Mouse (Mus musculus) embryonic facial prominence, embryonic 15.5 days (tissue): ENCODE data around the gene Dvl3. TPM values are rescaled to one million over a fixed set of nuclear protein-coding genes. Genes with fewer than 3 reads are reported as not detected.
A peak's percentile ranks its signal among the peaks of the same experiment; 100 is the strongest.

Experiments
- ATAC-seq: fragments of 200-750 bp; cut with Nextera tagmentation; 2 replicates; pipeline ENCODE4 v1.8.0; 2017; ENCODE audit warnings: low read depth, moderate TSS enrichment; ENCODE audit not compliant: insufficient number of reproducible peaks, low FRiP score, low TSS enrichment
- H3K27ac ChIP-seq: fragments of 300-500 bp; sonication (generic); replicated peaks from 2 replicates; pipeline ENCODE4 v1.5.1; 2015; ENCODE audit warnings: mild to moderate bottlenecking, inconsistent platforms
- H3K27me3 ChIP-seq: fragments of 300-500 bp; sonication (generic); 2 replicates; pipeline ENCODE4 v1.6.1; 2015; ENCODE audit warnings: inconsistent platforms
- H3K36me3 ChIP-seq: fragments of 300-500 bp; sonication (generic); 2 replicates; pipeline ENCODE4 v1.6.1; 2015; ENCODE audit warnings: mild to moderate bottlenecking, inconsistent platforms
- H3K4me1 ChIP-seq: fragments of 300-500 bp; sonication (generic); 2 replicates; pipeline ENCODE4 v1.6.1; 2015; ENCODE audit warnings: inconsistent platforms
- H3K4me2 ChIP-seq: fragments of 300-500 bp; sonication (generic); replicated peaks from 2 replicates; pipeline ENCODE4 v1.6.1; 2015; ENCODE audit warnings: mild to moderate bottlenecking, inconsistent platforms
- H3K4me3 ChIP-seq: fragments of 300-500 bp; sonication (generic); replicated peaks from 2 replicates; pipeline ENCODE4 v1.5.1; 2015; ENCODE audit warnings: mild to moderate bottlenecking, inconsistent platforms
- H3K9ac ChIP-seq: fragments of 300-500 bp; sonication (generic); 2 replicates; pipeline ENCODE4 v1.6.1; 2015; ENCODE audit warnings: inconsistent platforms
- H3K9me3 ChIP-seq: fragments of 300-500 bp; sonication (generic); replicated peaks from 2 replicates; pipeline ENCODE4 v1.6.1; 2016; ENCODE audit warnings: inconsistent platforms
- WGBS: fragments of 180-500 bp; shearing (Covaris S2); methylation state at CpG from one replicate; pipeline ENCODE4 v1.1.7; 2015; 5-methylcytosine and 5-hydroxymethylcytosine counted together
- polyA plus RNA-seq: library from polyadenylated mRNA; unstranded; fragments of >200 nt; fragmentation: Nextera tagmentation; extraction: Ambion mirVana; gene quantifications from 2 replicates; pipeline ENCODE4 v1.2.1, GENCODE M21; 2015

The Dvl3 gene
- polyA plus RNA-seq, 1 experiment from 2014 or later = 31.0 TPM

- Histone ChIP-seq H3K9me3 (no peaks in the 10 kb centered on the region), H3K4me2 (peak within 1 kb of the TSS; percentile 78), H3K27ac (peak within 1 kb of the TSS; percentile 83), H3K4me3 (peak within 1 kb of the TSS; percentile 81), H3K4me1 (peaks cover 21% of the 10 kb centered on the region), H3K9ac (peak within 1 kb of the TSS; percentile 83), H3K36me3 (peaks cover 56% of the 10 kb centered on the region), H3K27me3 (no peaks in the 10 kb centered on the region)
- ATAC-seq = peak; percentile 98
- under 1% methylated on average over 56 of the region's 56 CpGs for WGBS
Measured at GRCm38 (mm10) chr16:20548096-20548948, 31.5 kb downstream of the Dvl3 start, which contains the start of gene Abcf3. TSS of gene Abcf3 (plus strand) at chr16:20548577.

- H3K27ac ChIP-seq = no peak overlapping the region
- H3K9ac ChIP-seq = peak overlapping the region; percentile 83
Measured at GRCm38 (mm10) chr16:20549161-20549560, 32.4 kb downstream of the Dvl3 start.

GRCm38 (mm10) chr16:20551691-20552090 is 34.9 kb downstream of the Dvl3 start:
- no peak overlapping the region for H3K4me3 ChIP-seq
- no peak overlapping the region for H3K27ac ChIP-seq
- 94% methylated on average over 5 of the region's 5 CpGs for WGBS
- peaks cover 21% of the 10 kb centered on the region for H3K4me1 ChIP-seq
- no peak overlapping the region for H3K4me2 ChIP-seq
- H3K36me3 ChIP-seq = peaks cover 52% of the 10 kb centered on the region
- H3K27me3 ChIP-seq = no peaks in the 10 kb centered on the region
- H3K9ac ChIP-seq = no peak overlapping the region
- ATAC-seq = no peak
- no peaks in the 10 kb centered on the region for H3K9me3 ChIP-seq

More at GRCm38 (mm10) chr16:20549161-20549560, 32.4 kb downstream of the Dvl3 start:
- peaks cover 21% of the 10 kb centered on the region for H3K4me1 ChIP-seq
- peak overlapping the region; percentile 81 for H3K4me3 ChIP-seq
- no peaks in the 10 kb centered on the region for H3K27me3 ChIP-seq
- H3K36me3 ChIP-seq = peaks cover 57% of the 10 kb centered on the region
- no peak for ATAC-seq
- WGBS = 52% methylated on average over 9 of the region's 9 CpGs
- no peaks in the 10 kb centered on the region for H3K9me3 ChIP-seq
- peak overlapping the region; percentile 78 for H3K4me2 ChIP-seq

- WGBS = 94% methylated on average over 1 of the region's 1 CpGs
- peaks cover 56% of the 10 kb centered on the region for H3K36me3 ChIP-seq
Measured at GRCm38 (mm10) chr16:20552594-20552993, 35.8 kb downstream of the Dvl3 start.

GRCm38 (mm10) chr16:20555000-20555399 is 38.2 kb downstream of the Dvl3 start:
- H3K9ac ChIP-seq = no peak overlapping the region
- 92% methylated on average over 6 of the region's 6 CpGs for WGBS
- H3K4me3 ChIP-seq = no peak overlapping the region
- H3K9me3 ChIP-seq = no peaks in the 10 kb centered on the region
- no peaks in the 10 kb centered on the region for H3K4me1 ChIP-seq
- H3K27ac ChIP-seq = no peak overlapping the region
- H3K4me2 ChIP-seq = no peak overlapping the region
- no peaks in the 10 kb centered on the region for H3K27me3 ChIP-seq
- ATAC-seq = no peak
- H3K36me3 ChIP-seq = peaks cover 77% of the 10 kb centered on the region

More at GRCm38 (mm10) chr16:20552594-20552993, 35.8 kb downstream of the Dvl3 start:
- Histone ChIP-seq H3K9me3 (no peaks in the 10 kb centered on the region), H3K4me2 (no peak overlapping the region), H3K4me1 (peaks cover 14% of the 10 kb centered on the region), H3K4me3 (no peak overlapping the region), H3K27ac (no peak overlapping the region), H3K27me3 (no peaks in the 10 kb centered on the region), H3K9ac (no peak overlapping the region)
- no peak for ATAC-seq

GRCm38 (mm10) chr16:20557381-20557780 is 40.6 kb downstream of the Dvl3 start:
- no peak overlapping the region for H3K9ac ChIP-seq
- ATAC-seq = no peak
- H3K27ac ChIP-seq = no peak overlapping the region
- WGBS = 77% methylated on average over 7 of the region's 7 CpGs
- no peaks in the 10 kb centered on the region for H3K27me3 ChIP-seq
- H3K36me3 ChIP-seq = peaks cover 79% of the 10 kb centered on the region
- no peak overlapping the region for H3K4me2 ChIP-seq
- H3K4me3 ChIP-seq = no peak overlapping the region
- H3K4me1 ChIP-seq = no peaks in the 10 kb centered on the region
- no peaks in the 10 kb centered on the region for H3K9me3 ChIP-seq

GRCm38 (mm10) chr16:20565075-20565474 is 48.3 kb downstream of the Dvl3 start:
- Histone ChIP-seq H3K4me3 (no peak overlapping the region), H3K36me3 (peaks cover 28% of the 10 kb centered on the region), H3K27me3 (no peaks in the 10 kb centered on the region), H3K9ac (no peak overlapping the region), H3K4me1 (no peaks in the 10 kb centered on the region), H3K4me2 (no peak overlapping the region), H3K27ac (no peak overlapping the region), H3K9me3 (no peaks in the 10 kb centered on the region)
- 68% methylated on average over 1 of the region's 1 CpGs for WGBS
- ATAC-seq = no peak

Other genes with a start within 250 kb of the Dvl3 start
- gene Parl, start 214.6 kb upstream of the Dvl3 start, polyA plus RNA-seq = 92.6 and 94.9 TPM in 2 replicates
- 0.08 and 0.13 TPM in 2 replicates for gene Cyp2ab1, start 191.6 kb upstream of the Dvl3 start, polyA plus RNA-seq
- gene Abcc5, start 90.6 kb upstream of the Dvl3 start, polyA plus RNA-seq = 67.0 and 74.1 TPM in 2 replicates
- 92.9 and 95.2 TPM in 2 replicates for gene Eif2b5, start 18.2 kb upstream of the Dvl3 start, polyA plus RNA-seq
- gene Ap2m1, start 18.5 kb downstream of the Dvl3 start, polyA plus RNA-seq = 562 and 584 TPM in 2 replicates
- gene Abcf3, start 31.6 kb downstream of the Dvl3 start, polyA plus RNA-seq = 65.0 and 70.2 TPM in 2 replicates
- gene Vwa5b2, start 72.5 kb downstream of the Dvl3 start, polyA plus RNA-seq = 2.4 and 4.9 TPM in 2 replicates
- gene Eef1akmt4, start 94.6 kb downstream of the Dvl3 start, polyA plus RNA-seq = 29.2 and 31.3 TPM in 2 replicates
- not detected in 2 replicates for gene Gm49333, start 94.6 kb downstream of the Dvl3 start, polyA plus RNA-seq
- 36.3 and 39.4 TPM in 2 replicates for gene Alg3, start 94.8 kb downstream of the Dvl3 start, polyA plus RNA-seq
- 1.7 and 1.9 TPM in 2 replicates for gene Camk2n2, start 104.3 kb downstream of the Dvl3 start, polyA plus RNA-seq
- gene Ece2, start 112.8 kb downstream of the Dvl3 start, polyA plus RNA-seq = 7.3 and 8.2 TPM in 2 replicates
- gene Psmd2, start 134.7 kb downstream of the Dvl3 start, polyA plus RNA-seq = 293 and 297 TPM in 2 replicates
- gene Eif4g1, start 151.3 kb downstream of the Dvl3 start, polyA plus RNA-seq = 177 and 188 TPM in 2 replicates
- 14.0 and 15.3 TPM in 2 replicates for gene Fam131a, start 176.3 kb downstream of the Dvl3 start, polyA plus RNA-seq
- 90.0 and 100 TPM in 2 replicates for gene Polr2h, start 200.7 kb downstream of the Dvl3 start, polyA plus RNA-seq
- gene Clcn2, start 200.8 kb downstream of the Dvl3 start, polyA plus RNA-seq = 15.6 and 16.0 TPM in 2 replicates
- gene Chrd, start 216.1 kb downstream of the Dvl3 start, polyA plus RNA-seq = 8.5 and 10.8 TPM in 2 replicates
- 1.3 and 1.6 TPM in 2 replicates for gene Thpo, start 217.5 kb downstream of the Dvl3 start, polyA plus RNA-seq